ENCODE assay signal across 35 mouse cellular contexts in genomic region chr10:41332533-41333043, GRCm38 (mm10). TPM values are rescaled to one million over a fixed set of nuclear protein-coding genes. Genes with fewer than 3 reads are reported as not detected.
DNase-seq lines count a peak whose midpoint lies in the region; ATAC-seq and TF ChIP-seq lines count a peak whose summit lies in the region.
"Had no signal": no experiment of that assay in that cellular context is flagged by ENCODE, and none has a peak within 500 bp of the region (broad histone marks: within the 10 kb centered on the region; RNA-seq: fewer than 3 reads in every experiment).

No protein-coding gene starts in this region.

- no peak for TF ChIP-seq EP300 in heart, adult 2 months (IDR thresholded peaks at IDR 0.05; ENCODE audit: insufficient read depth, low read depth, low read length)
- no peak for TF ChIP-seq EP300 in MEL (IDR thresholded peaks at IDR 0.05; ENCODE audit: low read depth in 1 of 2, low read length in 2 of 2)

- peak overlapping the region; percentile 50 for H3K27ac ChIP-seq in heart, embryonic 13.5 days (replicated peaks)
- H3K27ac ChIP-seq in heart, adult 2 months, result no peak overlapping the region
- H3K27ac ChIP-seq in MEL (ENCODE audit: control insufficient read depth, low read depth, low read length), result no peak overlapping the region
- no peak overlapping the region for H3K27ac ChIP-seq in hindbrain, embryonic 14.5 days
- H3K27ac ChIP-seq: kidney, embryonic 15.5 days; liver, embryonic 14.5 days; macrophage; midbrain, embryonic 13.5 days; stomach, embryonic 15.5 days had no signal

- DNase-seq in heart, adult 2 months, result no peak
- peak; percentile 5 to 6 for DNase-seq in heart, postnatal 10 days
- DNase-seq in heart, postnatal 36 days, result no peak
- DNase-seq in MEL (ENCODE audit: low read depth, low spot score), result peak; percentile 10
- DNase-seq in hindbrain, embryonic 14.5 days (ENCODE audit: low spot score), result no peak
- DNase-seq: adrenal gland, adult 2 months; adrenal gland, postnatal 36 days; cerebellum, adult 18-20 months; cerebellum, postnatal 10 days; kidney, adult 18-20 months; kidney, postnatal 25 days; liver; lung, adult 2 months; lung, postnatal 10 days; thymus, postnatal 14 days had no signal

- H3K9ac ChIP-seq in heart, embryonic 13.5 days, result no peak overlapping the region
- H3K9ac ChIP-seq in heart, adult 2 months (ENCODE audit: low read depth, low read length), result no peak overlapping the region
- H3K9ac ChIP-seq in MEL (ENCODE audit: control insufficient read depth, low read depth, low read length, poor library complexity, severe bottlenecking), result no peak overlapping the region
- no peak overlapping the region for H3K9ac ChIP-seq in hindbrain, embryonic 14.5 days
- H3K9ac ChIP-seq: kidney, embryonic 15.5 days; liver, embryonic 14.5 days; midbrain, embryonic 13.5 days; stomach, embryonic 15.5 days had no signal

- no peaks in the 10 kb centered on the region for H3K79me2 ChIP-seq in heart, adult 2 months (replicated peaks; ENCODE audit: control insufficient read depth, insufficient read depth, low read length)
- H3K79me2 ChIP-seq in MEL (ENCODE audit: control insufficient read depth, insufficient read depth, low read length, poor library complexity), result no peaks in the 10 kb centered on the region

- H3K4me3 ChIP-seq in heart, embryonic 13.5 days, result no peak overlapping the region
- H3K4me3 ChIP-seq in heart, adult 2 months, result no peak overlapping the region
- no peak overlapping the region for H3K4me3 ChIP-seq in MEL (ENCODE audit: control insufficient read depth in 1 of 2, insufficient read depth in 1 of 2, low read depth in 2 of 2, low read length in 2 of 2)
- no peak overlapping the region for H3K4me3 ChIP-seq in hindbrain, embryonic 14.5 days (replicated peaks; ENCODE audit: low read length)
- H3K4me3 ChIP-seq: erythroblast, embryonic 14.5 days; kidney, embryonic 15.5 days; midbrain, embryonic 13.5 days; stomach, embryonic 15.5 days had no signal

- peaks cover 16% of the 10 kb centered on the region; the same call in 1 of the 2 replicates for H3K4me1 ChIP-seq in heart, embryonic 13.5 days
- H3K4me1 ChIP-seq in heart, adult 2 months (ENCODE audit: control insufficient read depth, insufficient read depth, low read length), result no peaks in the 10 kb centered on the region
- H3K4me1 ChIP-seq in MEL (ENCODE audit: control insufficient read depth in 1 of 2, insufficient read depth in 2 of 2, low read length in 2 of 2), result no peaks in the 10 kb centered on the region
- no peaks in the 10 kb centered on the region for H3K4me1 ChIP-seq in hindbrain, embryonic 14.5 days (replicated peaks; ENCODE audit: control insufficient read depth, insufficient read depth, low read length)
- H3K4me1 ChIP-seq: kidney, embryonic 15.5 days; midbrain, embryonic 13.5 days; stomach, embryonic 15.5 days had no signal

- 58% methylated on average over 2 of the region's 2 CpGs for WGBS in heart, embryonic 13.5 days
- WGBS in heart, adult 2 months, result 57% methylated on average over 2 of the region's 2 CpGs
- WGBS in hindbrain, embryonic 14.5 days, result 89% methylated on average over 2 of the region's 2 CpGs

- no peaks in the 10 kb centered on the region for H3K36me3 ChIP-seq in heart, embryonic 13.5 days
- no peaks in the 10 kb centered on the region for H3K36me3 ChIP-seq in heart, adult 2 months (ENCODE audit: control insufficient read depth, insufficient read depth, low read length)
- no peaks in the 10 kb centered on the region for H3K36me3 ChIP-seq in MEL (ENCODE audit: control insufficient read depth in 1 of 2, insufficient read depth in 2 of 2, low read length in 2 of 2)
- H3K36me3 ChIP-seq in hindbrain, embryonic 14.5 days (replicated peaks; ENCODE audit: control insufficient read depth, insufficient read depth), result no peaks in the 10 kb centered on the region
- H3K36me3 ChIP-seq: G1E; kidney, embryonic 15.5 days; midbrain, embryonic 13.5 days; stomach, embryonic 15.5 days had no signal

- TF ChIP-seq RAD21 in MEL (IDR thresholded peaks at IDR 0.05; ENCODE audit: low read depth, low read length), result no peak; the same call in 1 of the 2 replicates

- TF ChIP-seq CTCF in heart, adult 2 months (IDR thresholded peaks at IDR 0.05), result no peak
- TF ChIP-seq CTCF in MEL (IDR thresholded peaks at IDR 0.05 in 2 of 3, conservative IDR thresholded peaks at IDR 0.05 in 1 of 3; ENCODE audit: control insufficient read depth in 1 of 3, insufficient read depth in 1 of 3, low read depth in 2 of 3, low read length in 3 of 3, poor library complexity in 1 of 3, severe bottlenecking in 1 of 3), result no peak; a peak in 1 of 6 replicates

- no peaks in the 10 kb centered on the region for H3K27me3 ChIP-seq in heart, embryonic 13.5 days (replicated peaks)
- H3K27me3 ChIP-seq in heart, adult 2 months (ENCODE audit: control insufficient read depth, insufficient read depth, low read length), result no peaks in the 10 kb centered on the region
- H3K27me3 ChIP-seq in MEL (ENCODE audit: control insufficient read depth in 1 of 2, insufficient read depth in 2 of 2, low read length in 2 of 2), result peaks cover 2% of the 10 kb centered on the region in 2 experiments; a peak in 3 of 4 replicates
- H3K27me3 ChIP-seq in hindbrain, embryonic 14.5 days (ENCODE audit: control insufficient read depth, insufficient read depth, low read length), result no peaks in the 10 kb centered on the region
- H3K27me3 ChIP-seq: kidney, embryonic 15.5 days; midbrain, embryonic 13.5 days; stomach, embryonic 15.5 days had no signal

- intact Hi-C loops in heart, adult 2 months (cut with DNase I), result no loop called here
- intact Hi-C loops in heart, postnatal 10 days (cut with DNase I), result no loop called here
- intact Hi-C loops in heart, postnatal 36 days (cut with DNase I), result no loop called here

- no peak overlapping the region for H3K4me2 ChIP-seq in heart, embryonic 13.5 days
- H3K4me2 ChIP-seq in hindbrain, embryonic 14.5 days (replicated peaks), result no peak overlapping the region
- H3K4me2 ChIP-seq: kidney, embryonic 15.5 days; midbrain, embryonic 13.5 days; stomach, embryonic 15.5 days had no signal

- H3K9me3 ChIP-seq in heart, embryonic 13.5 days, result no peaks in the 10 kb centered on the region
- no peaks in the 10 kb centered on the region for H3K9me3 ChIP-seq in MEL (replicated peaks; ENCODE audit: insufficient read depth, low read length)
- H3K9me3 ChIP-seq in hindbrain, embryonic 14.5 days (ENCODE audit: control insufficient read depth, low read length), result no peaks in the 10 kb centered on the region
- H3K9me3 ChIP-seq: G1E; kidney, embryonic 15.5 days; midbrain, embryonic 13.5 days; stomach, embryonic 15.5 days had no signal

- no peak for TF ChIP-seq POLR2A in heart, adult 2 months (IDR thresholded peaks at IDR 0.05; ENCODE audit: insufficient read depth, low read depth, low read length)
- TF ChIP-seq POLR2A in MEL (IDR thresholded peaks at IDR 0.05; ENCODE audit: control insufficient read depth in 1 of 2, insufficient read depth in 1 of 2, low read depth in 1 of 2, low read length in 2 of 2, poor library complexity in 1 of 2), result no peak

- no peak for ATAC-seq in heart, embryonic 13.5 days (ENCODE audit: extremely low read depth, insufficient number of reproducible peaks, low FRiP score, low TSS enrichment)
- ATAC-seq in hindbrain, embryonic 14.5 days (ENCODE audit: low FRiP score), result no peak
- ATAC-seq in frontal cortex, adult (ENCODE audit: low TSS enrichment), result no peak
- ATAC-seq: CD4-positive, CD25-positive, alpha-beta regulatory T cell, adult 4 months; forebrain, embryonic 16.5 days; hindbrain, embryonic 16.5 days; midbrain, embryonic 13.5 days; Patski had no signal

TF ChIP-seq in MEL, 35 proteins besides CTCF, POLR2A, EP300 and RAD21:
- no peak for TF ChIP-seq KAT2A (conservative IDR thresholded peaks at IDR 0.05; ENCODE audit: low read depth, low read length)
- no peak for TF ChIP-seq MXI1 (IDR thresholded peaks at IDR 0.05; ENCODE audit: low read depth, low read length)

RNA-seq across cellular contexts. Expression of gene Ak9, which starts 28.8 kb away (rescaled TPM):
- polyA plus RNA-seq in heart, embryonic 13.5 days (2015; fragmentation: Nextera tagmentation; extraction: Ambion mirVana), result 0.27 and 0.28 TPM in 2 replicates
- not detected for total RNA-seq in heart, adult 2 months (2021)
- 0.06 TPM in 1 of 2 replicates, not detected in the other for polyA plus RNA-seq in heart, adult 2 months (2012; rRNA removed)
- total RNA-seq in heart, postnatal 10 days (2021), result not detected
- total RNA-seq in heart, postnatal 36 days (2021), result not detected
- total RNA-seq in MEL (2012; rRNA removed), result not detected in 2 replicates
- polyA plus RNA-seq in MEL (2012; ENCODE audit: insufficient read depth in 1 of 2, insufficient read length in 2 of 2, low read depth in 1 of 2, low replicate concordance in 2 of 2, missing spikeins in 1 of 2), result under 1 TPM in 1 of 2 experiments, not detected in 1; 0.21 TPM
- polyA plus RNA-seq in hindbrain, embryonic 14.5 days (2014; fragmentation: Nextera tagmentation; extraction: Ambion mirVana), result 0.23 and 0.37 TPM in 2 replicates
- total RNA-seq: adrenal gland, adult 2 months; adrenal gland, postnatal 36 days; G1E; gastrocnemius, adult 8-10 months; gastrocnemius, postnatal 4 days; hematopoietic stem cell, adult 5-6 weeks; megakaryocyte-erythroid progenitor cell, adult 5-6 weeks; monocyte, adult 5-6 weeks had no signal
- polyA plus RNA-seq: adrenal gland, adult 2 months; CD4-positive, CD25-positive, alpha-beta regulatory T cell, adult 4 months; erythroblast, embryonic 14.5 days; G1E; liver, embryonic 14.5 days; small intestine, adult 2 months; urinary bladder, adult 2 months had no signal

RNA-seq across cellular contexts. Expression of gene Fig4, which starts 29.5 kb away (rescaled TPM):
- 44.0 and 47.2 TPM in 2 replicates for polyA plus RNA-seq in heart, embryonic 13.5 days (2015; fragmentation: Nextera tagmentation; extraction: Ambion mirVana)
- total RNA-seq in heart, adult 2 months (2021), result 10 to 100 TPM; 22.1 to 25.6 TPM
- polyA plus RNA-seq in heart, adult 2 months (2012; rRNA removed), result 17.8 and 25.7 TPM in 2 replicates
- total RNA-seq in heart, postnatal 10 days (2021), result 10 to 100 TPM; 34.2 to 38.7 TPM
- total RNA-seq in heart, postnatal 36 days (2021), result 10 to 100 TPM; 26.4 to 27.0 TPM
- 21.4 and 22.1 TPM in 2 replicates for total RNA-seq in MEL (2012; rRNA removed)
- 10 to 100 TPM in 1 of 2 experiments, not detected in 1; 27.4 TPM for polyA plus RNA-seq in MEL (2012; ENCODE audit: insufficient read depth in 1 of 2, insufficient read length in 2 of 2, low read depth in 1 of 2, low replicate concordance in 2 of 2, missing spikeins in 1 of 2)
- 31.8 and 36.2 TPM in 2 replicates for polyA plus RNA-seq in hindbrain, embryonic 14.5 days (2014; fragmentation: Nextera tagmentation; extraction: Ambion mirVana)

Comparison
In these comparisons a context has a peak if more than half of its experiments do, and no peak if none do; other contexts are left out.
1. DNase-seq: peak in heart, postnatal 10 days (2 of 2) and MEL (single experiment); none in heart, adult 2 months (0 of 2), heart, postnatal 36 days (0 of 2) and hindbrain, embryonic 14.5 days (single experiment).